Mouse (Mus musculus): ENCODE results near the gene Ston2.

GRCm38 (mm10) chr12:91768871-91769270 lies 19.3 kb downstream of the Ston2 start:
- TF ChIP-seq POLR2A (IDR thresholded peaks at IDR 0.05; ENCODE audit: insufficient read length, low read depth): no peak
- no peak for TF ChIP-seq MYOG (IDR thresholded peaks at IDR 0.05; ENCODE audit: control insufficient read depth in 1 of 3, insufficient read depth in 1 of 3, insufficient read length in 2 of 3, low read depth in 2 of 3)
- no peak for TF ChIP-seq TCF3 (IDR thresholded peaks at IDR 0.05; ENCODE audit: insufficient read length, low read depth)
- no peak for TF ChIP-seq POLR2AphosphoS2 (IDR thresholded peaks at IDR 0.05; ENCODE audit: insufficient read length, low read depth)
- TF ChIP-seq USF1 (IDR thresholded peaks at IDR 0.05; ENCODE audit: low read depth): no peak
- no peak for TF ChIP-seq REST (IDR thresholded peaks at IDR 0.05; ENCODE audit: insufficient read depth, insufficient read length)
